Mouse (Mus musculus): ENCODE measurements around the gene Ankrd13d. TPM values are rescaled to one million over a fixed set of nuclear protein-coding genes. Genes with fewer than 3 reads are reported as not detected.

Gene Ankrd13d
- polyA plus RNA-seq, 1 experiment from 2014 or later = 27.8 TPM

- no peak for ATAC-seq
- H3K9ac ChIP-seq (replicated peaks) = no peak overlapping the region
- H3K36me3 ChIP-seq = no peaks in the 10 kb centered on the region
- no peak overlapping the region for H3K27ac ChIP-seq
- peaks cover 11% of the 10 kb centered on the region for H3K4me1 ChIP-seq (replicated peaks)
- peaks cover 42% of the 10 kb centered on the region for H3K27me3 ChIP-seq
- no peak overlapping the region for H3K4me3 ChIP-seq (replicated peaks)
- H3K4me2 ChIP-seq (replicated peaks) = no peak overlapping the region
- no peaks in the 10 kb centered on the region for H3K9me3 ChIP-seq
- 71% methylated on average over 8 of the region's 8 CpGs for WGBS
Measured at GRCm38 (mm10) chr19:4230415-4230814, 52.5 kb downstream of the Ankrd13d start.

- H3K9me3 ChIP-seq = no peaks in the 10 kb centered on the region
- no peak overlapping the region for H3K27ac ChIP-seq
- H3K4me3 ChIP-seq (replicated peaks) = no peak overlapping the region
- H3K4me2 ChIP-seq (replicated peaks) = no peak overlapping the region
- no peak for ATAC-seq
- H3K9ac ChIP-seq (replicated peaks) = no peak overlapping the region
- WGBS = 29% methylated on average over 5 of the region's 9 CpGs
- peaks cover 11% of the 10 kb centered on the region for H3K4me1 ChIP-seq (replicated peaks)
- H3K27me3 ChIP-seq = peaks cover 42% of the 10 kb centered on the region
- H3K36me3 ChIP-seq = no peaks in the 10 kb centered on the region
Measured at GRCm38 (mm10) chr19:4229451-4230076, 53.4 kb downstream of the Ankrd13d start.

- Histone ChIP-seq H3K27ac (no peak overlapping the region), H3K36me3 (no peaks in the 10 kb centered on the region), H3K27me3 (peaks cover 37% of the 10 kb centered on the region), H3K4me3 (replicated peaks) (no peak overlapping the region), H3K4me2 (replicated peaks) (no peak overlapping the region), H3K4me1 (replicated peaks) (peaks cover 11% of the 10 kb centered on the region), H3K9me3 (no peaks in the 10 kb centered on the region), H3K9ac (replicated peaks) (no peak overlapping the region)
- ATAC-seq = no peak
- 71% methylated on average over 4 of the region's 4 CpGs for WGBS
Measured at GRCm38 (mm10) chr19:4228891-4229290, 54.0 kb downstream of the Ankrd13d start.

GRCm38 (mm10) chr19:4227894-4228678 is 54.9 kb downstream of the Ankrd13d start:
- Histone ChIP-seq H3K9me3 (no peaks in the 10 kb centered on the region), H3K4me3 (replicated peaks) (no peak overlapping the region), H3K4me2 (replicated peaks) (no peak overlapping the region), H3K27me3 (peaks cover 34% of the 10 kb centered on the region), H3K27ac (no peak overlapping the region), H3K36me3 (no peaks in the 10 kb centered on the region), H3K4me1 (replicated peaks) (peaks cover 11% of the 10 kb centered on the region), H3K9ac (replicated peaks) (no peak overlapping the region)
- WGBS = 18% methylated on average over 8 of the region's 8 CpGs
- ATAC-seq = no peak

GRCm38 (mm10) chr19:4227446-4227845 is 55.5 kb downstream of the Ankrd13d start:
- ATAC-seq = no peak
- H3K4me2 ChIP-seq (replicated peaks) = no peak overlapping the region
- H3K27ac ChIP-seq = no peak overlapping the region
- H3K4me1 ChIP-seq (replicated peaks) = peaks cover 10% of the 10 kb centered on the region
- 70% methylated on average over 5 of the region's 5 CpGs for WGBS
- H3K9ac ChIP-seq (replicated peaks) = no peak overlapping the region
- H3K27me3 ChIP-seq = peaks cover 33% of the 10 kb centered on the region
- H3K9me3 ChIP-seq = no peaks in the 10 kb centered on the region
- H3K4me3 ChIP-seq (replicated peaks) = no peak overlapping the region
- H3K36me3 ChIP-seq = no peaks in the 10 kb centered on the region

GRCm38 (mm10) chr19:4226779-4227178 is 56.2 kb downstream of the Ankrd13d start:
- Histone ChIP-seq H3K4me3 (replicated peaks) (no peak overlapping the region), H3K4me2 (replicated peaks) (no peak overlapping the region), H3K27ac (no peak overlapping the region), H3K9ac (replicated peaks) (no peak overlapping the region), H3K27me3 (peaks cover 37% of the 10 kb centered on the region), H3K4me1 (replicated peaks) (peaks cover 4% of the 10 kb centered on the region), H3K36me3 (no peaks in the 10 kb centered on the region), H3K9me3 (no peaks in the 10 kb centered on the region)
- no peak for ATAC-seq
- WGBS = 85% methylated on average over 7 of the region's 7 CpGs

- Histone ChIP-seq H3K9ac (replicated peaks) (no peak overlapping the region), H3K4me3 (replicated peaks) (no peak overlapping the region), H3K4me2 (replicated peaks) (no peak overlapping the region), H3K4me1 (replicated peaks) (0 out of 2 replicates have a peak, but pooled peaks cover 2% of the 10 kb centered on the region), H3K27ac (no peak overlapping the region), H3K27me3 (peaks cover 34% of the 10 kb centered on the region), H3K36me3 (no peaks in the 10 kb centered on the region), H3K9me3 (no peaks in the 10 kb centered on the region)
- no peak for ATAC-seq
- WGBS = 87% methylated on average over 11 of the region's 11 CpGs
Measured at GRCm38 (mm10) chr19:4222165-4222564, 60.8 kb downstream of the Ankrd13d start.

- no peaks in the 10 kb centered on the region for H3K36me3 ChIP-seq
- H3K4me1 ChIP-seq (replicated peaks) = peaks cover 9% of the 10 kb centered on the region; the same call in 1 of the 2 replicates
- WGBS = 50% methylated on average over 14 of the region's 14 CpGs
- no peak overlapping the region for H3K9ac ChIP-seq (replicated peaks)
- no peak overlapping the region for H3K4me2 ChIP-seq (replicated peaks)
- no peak overlapping the region for H3K27ac ChIP-seq
- no peaks in the 10 kb centered on the region for H3K9me3 ChIP-seq
- H3K27me3 ChIP-seq = peaks cover 42% of the 10 kb centered on the region
- no peak overlapping the region for H3K4me3 ChIP-seq (replicated peaks)
- no peak for ATAC-seq
Measured at GRCm38 (mm10) chr19:4220957-4221743, 61.8 kb downstream of the Ankrd13d start.

GRCm38 (mm10) chr19:4220416-4220815 is 62.5 kb downstream of the Ankrd13d start:
- Histone ChIP-seq H3K9ac (replicated peaks) (peak overlapping the region; percentile 44; the same call in 1 of the 2 replicates), H3K9me3 (no peaks in the 10 kb centered on the region), H3K4me1 (replicated peaks) (peaks cover 13% of the 10 kb centered on the region), H3K27me3 (peaks cover 46% of the 10 kb centered on the region), H3K4me2 (replicated peaks) (no peak overlapping the region), H3K27ac (no peak overlapping the region), H3K4me3 (replicated peaks) (no peak overlapping the region), H3K36me3 (no peaks in the 10 kb centered on the region)
- peak; percentile 51; the same call in 1 of the 2 replicates for ATAC-seq
- 43% methylated on average over 4 of the region's 4 CpGs for WGBS

Small RNA genes within 50 kb of the gene (microRNA-seq; reads per million reads assigned to microRNA genes)
- not detected for gene Mir6985

Other genes with a start within 250 kb of the Ankrd13d start
- gene Gstp1, start 245.2 kb downstream of the Ankrd13d start, polyA plus RNA-seq (2015; fragmentation: Nextera tagmentation; extraction: Ambion mirVana) = 372 and 375 TPM in 2 replicates
- gene Gstp2, start 237.1 kb downstream of the Ankrd13d start, polyA plus RNA-seq (2015; fragmentation: Nextera tagmentation; extraction: Ambion mirVana) = 1.3 and 3.9 TPM in 2 replicates
- gene Gstp3, start 223.6 kb downstream of the Ankrd13d start, polyA plus RNA-seq (2015; fragmentation: Nextera tagmentation; extraction: Ambion mirVana) = not detected in 2 replicates
- gene Cabp2, start 201.6 kb downstream of the Ankrd13d start, polyA plus RNA-seq (2015; fragmentation: Nextera tagmentation; extraction: Ambion mirVana) = not detected in 2 replicates
- gene Cdk2ap2, start 186.0 kb downstream of the Ankrd13d start, polyA plus RNA-seq (2015; fragmentation: Nextera tagmentation; extraction: Ambion mirVana) = 78.7 and 82.1 TPM in 2 replicates
- 45.0 and 45.9 TPM in 2 replicates for gene Pitpnm1, start 183.1 kb downstream of the Ankrd13d start, polyA plus RNA-seq (2015; fragmentation: Nextera tagmentation; extraction: Ambion mirVana)
- gene Aip, start 157.3 kb downstream of the Ankrd13d start, polyA plus RNA-seq (2015; fragmentation: Nextera tagmentation; extraction: Ambion mirVana) = 79.8 and 80.9 TPM in 2 replicates
- 0.05 and 0.08 TPM in 2 replicates for gene Gpr152, start 143.3 kb downstream of the Ankrd13d start, polyA plus RNA-seq (2015; fragmentation: Nextera tagmentation; extraction: Ambion mirVana)
- 0.19 and 0.34 TPM in 2 replicates for gene Cabp4, start 139.1 kb downstream of the Ankrd13d start, polyA plus RNA-seq (2015; fragmentation: Nextera tagmentation; extraction: Ambion mirVana)
- 121 and 127 TPM in 2 replicates for gene Coro1b, start 134.5 kb downstream of the Ankrd13d start, polyA plus RNA-seq (2015; fragmentation: Nextera tagmentation; extraction: Ambion mirVana)
- 0.24 and 0.50 TPM in 2 replicates for gene Ptprcap, start 129.5 kb downstream of the Ankrd13d start, polyA plus RNA-seq (2015; fragmentation: Nextera tagmentation; extraction: Ambion mirVana)
- gene Rps6kb2, start 119.8 kb downstream of the Ankrd13d start, polyA plus RNA-seq (2015; fragmentation: Nextera tagmentation; extraction: Ambion mirVana) = 60.5 and 62.9 TPM in 2 replicates
- 4.2 and 4.8 TPM in 2 replicates for gene Carns1, start 107.7 kb downstream of the Ankrd13d start, polyA plus RNA-seq (2015; fragmentation: Nextera tagmentation; extraction: Ambion mirVana)
- gene Tbc1d10c, start 91.9 kb downstream of the Ankrd13d start, polyA plus RNA-seq (2015; fragmentation: Nextera tagmentation; extraction: Ambion mirVana) = 0.78 and 0.93 TPM in 2 replicates
- gene Ppp1ca, start 91.1 kb downstream of the Ankrd13d start, polyA plus RNA-seq (2015; fragmentation: Nextera tagmentation; extraction: Ambion mirVana) = 636 and 651 TPM in 2 replicates
- gene Rad9a, start 81.5 kb downstream of the Ankrd13d start, polyA plus RNA-seq (2015; fragmentation: Nextera tagmentation; extraction: Ambion mirVana) = 24.9 and 26.3 TPM in 2 replicates
- 0.64 and 0.70 TPM in 2 replicates for gene Clcf1, start 68.9 kb downstream of the Ankrd13d start, polyA plus RNA-seq (2015; fragmentation: Nextera tagmentation; extraction: Ambion mirVana)
- not detected in 2 replicates for gene AC109138.7, start 68.8 kb downstream of the Ankrd13d start, polyA plus RNA-seq (2015; fragmentation: Nextera tagmentation; extraction: Ambion mirVana)
- 14.5 and 15.3 TPM in 2 replicates for gene Pold4, start 51.2 kb downstream of the Ankrd13d start, polyA plus RNA-seq (2015; fragmentation: Nextera tagmentation; extraction: Ambion mirVana)
- gene Ssh3, start 14.0 kb downstream of the Ankrd13d start, polyA plus RNA-seq (2015; fragmentation: Nextera tagmentation; extraction: Ambion mirVana) = 6.0 and 8.7 TPM in 2 replicates
- gene Grk2, start 23.1 kb upstream of the Ankrd13d start, polyA plus RNA-seq (2015; fragmentation: Nextera tagmentation; extraction: Ambion mirVana) = 18.0 and 20.9 TPM in 2 replicates
- 37.5 and 43.0 TPM in 2 replicates for gene Kdm2a, start 115.1 kb upstream of the Ankrd13d start, polyA plus RNA-seq (2015; fragmentation: Nextera tagmentation; extraction: Ambion mirVana)
- 4.2 and 10.3 TPM in 2 replicates for gene Rhod, start 156.3 kb upstream of the Ankrd13d start, polyA plus RNA-seq (2015; fragmentation: Nextera tagmentation; extraction: Ambion mirVana)
- gene Syt12, start 194.3 kb upstream of the Ankrd13d start, polyA plus RNA-seq (2015; fragmentation: Nextera tagmentation; extraction: Ambion mirVana) = 1.7 and 1.9 TPM in 2 replicates
- gene 2010003K11Rik, start 215.4 kb upstream of the Ankrd13d start, polyA plus RNA-seq (2015; fragmentation: Nextera tagmentation; extraction: Ambion mirVana) = not detected in 2 replicates
- 18.7 and 20.7 TPM in 2 replicates for gene Pcx, start 227.3 kb upstream of the Ankrd13d start, polyA plus RNA-seq (2015; fragmentation: Nextera tagmentation; extraction: Ambion mirVana)